Mouse (Mus musculus) testis, adult 2 months (tissue): ENCODE data around the gene Kri1.

Experiments used
- CTCF ChIP-seq: fragments of 200-500 bp; IDR thresholded peaks from 2 replicates; pipeline ENCODE4 v1.5.1; 2012; ENCODE audit warnings: low read depth, mild to moderate bottlenecking, inconsistent platforms, low read length, moderate library complexity; ENCODE audit not compliant: control insufficient read depth, insufficient read depth, insufficient replicate concordance
- POLR2A ChIP-seq: fragments of 200-500 bp; IDR thresholded peaks from 2 replicates; pipeline ENCODE4 v1.6.1; 2012; ENCODE audit warnings: low read depth, mild to moderate bottlenecking, inconsistent platforms, low read length, moderate library complexity; ENCODE audit not compliant: control insufficient read depth

DNA sequence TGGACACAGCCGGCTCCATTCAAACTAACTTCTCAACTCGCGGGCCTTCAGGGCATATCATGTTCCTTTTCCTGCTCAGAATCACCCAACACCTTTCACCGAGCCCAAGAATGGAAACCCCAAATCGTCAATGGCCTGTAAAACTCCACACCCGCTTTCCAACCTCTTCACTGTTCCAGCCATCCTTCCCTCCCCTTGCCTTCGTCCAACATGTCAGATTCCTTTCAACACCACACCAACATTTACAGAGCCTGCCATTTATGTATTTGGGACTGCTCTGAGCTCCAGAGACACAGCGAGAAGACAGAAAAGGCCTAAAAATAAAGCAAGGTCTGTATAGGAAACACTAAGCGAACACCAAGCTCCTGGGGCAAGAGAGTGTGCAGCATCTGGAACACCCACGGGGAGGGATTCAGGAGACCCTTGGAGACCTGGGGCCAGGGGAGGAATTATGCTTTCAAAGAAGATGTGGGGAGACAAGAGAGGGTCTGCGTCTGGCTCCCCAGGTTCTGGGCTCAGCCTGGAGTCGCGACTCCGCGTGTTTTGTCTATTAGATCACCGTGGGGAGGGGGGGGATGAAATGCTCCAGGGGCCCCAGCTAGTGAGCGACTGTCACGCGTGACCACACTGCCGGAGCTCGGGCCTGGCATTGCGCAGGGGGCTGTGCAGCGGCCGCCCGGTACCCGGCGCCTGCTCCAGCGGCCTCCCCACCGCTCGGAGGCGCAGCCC lies 49.6 kb downstream of the Kri1 start:
- no peak for TF ChIP-seq POLR2A
- TF ChIP-seq CTCF, result no peak
